Mouse (Mus musculus) forebrain, embryonic 11.5 days (tissue): ENCODE results near the gene Fads3. TPM values are rescaled to one million over a fixed set of nuclear protein-coding genes. Genes with fewer than 3 reads are reported as not detected.

Source experiments
- ATAC-seq: fragments of 200-750 bp; cut with Nextera tagmentation; replicated peaks from 2 replicates; pipeline ENCODE4 v1.8.0; 2017; ENCODE audit warnings: moderate TSS enrichment; ENCODE audit not compliant: low FRiP score
- DNase-seq: peaks from one replicate; pipeline ENCODE4 v3.0.0-alpha.2; 2017; ENCODE audit warnings: low spot score
- H3K27ac ChIP-seq: fragments of 300-500 bp; sonication (generic); 2 replicates; pipeline ENCODE4 v1.5.1; 2014; ENCODE audit warnings: low read depth, low read length
- H3K27me3 ChIP-seq: fragments of 300-500 bp; sonication (generic); 2 replicates; pipeline ENCODE4 v1.6.1; 2014; ENCODE audit warnings: mild to moderate bottlenecking, low read length, mixed read lengths; ENCODE audit not compliant: control insufficient read depth, insufficient read depth
- H3K36me3 ChIP-seq: fragments of 300-500 bp; sonication (generic); 2 replicates; pipeline ENCODE4 v1.6.1; 2014; ENCODE audit warnings: mild to moderate bottlenecking, low read length, moderate library complexity, mixed read lengths; ENCODE audit not compliant: control insufficient read depth, insufficient read depth
- H3K4me1 ChIP-seq: fragments of 300-500 bp; sonication (generic); replicated peaks from 2 replicates; pipeline ENCODE4 v1.6.1; 2014; ENCODE audit warnings: low read length, mixed read lengths; ENCODE audit not compliant: control insufficient read depth, insufficient read depth
- H3K4me2 ChIP-seq: fragments of 300-500 bp; sonication (generic); 2 replicates; pipeline ENCODE4 v1.6.1; 2014; ENCODE audit warnings: low read depth, mild to moderate bottlenecking, low read length, moderate library complexity, mixed read lengths; ENCODE audit not compliant: severe bottlenecking
- H3K4me3 ChIP-seq: fragments of 300-500 bp; sonication (generic); 2 replicates; pipeline ENCODE4 v1.5.1; 2014; ENCODE audit warnings: low read depth, low read length
- H3K9ac ChIP-seq: fragments of 300-500 bp; sonication (generic); 2 replicates; pipeline ENCODE4 v1.6.1; 2014; ENCODE audit warnings: low read length
- H3K9me3 ChIP-seq: fragments of 300-500 bp; sonication (generic); 2 replicates; pipeline ENCODE4 v1.6.1; 2016; ENCODE audit warnings: low read length, mixed read lengths; ENCODE audit not compliant: control insufficient read depth
- WGBS: fragments of 180-500 bp; shearing (Covaris S2); extraction: QIAGEN DNeasy Blood & Tissue Kit; methylation state at CpG from one replicate; pipeline ENCODE4 v1.1.7; 2014; 5-methylcytosine and 5-hydroxymethylcytosine counted together
- polyA plus RNA-seq: library from polyadenylated mRNA; unstranded; fragments of >200 nt; fragmentation: Nextera tagmentation; extraction: Ambion mirVana; gene quantifications from 2 replicates; pipeline ENCODE4 v1.2.1, GENCODE M21; 2014

Fads3 gene
- polyA plus RNA-seq, 1 experiment from 2014 or later, result 6.1 TPM

GRCm38 (mm10) chr19:10082105-10082504 lies 40.7 kb downstream of the Fads3 start:
- DNase-seq (no peak), ATAC-seq (no peak)
- Histone ChIP-seq H3K27me3 (no peaks in the 10 kb centered on the region), H3K4me2 (no peak overlapping the region), H3K4me3 (no peak overlapping the region), H3K27ac (no peak overlapping the region), H3K9ac (no peak overlapping the region), H3K36me3 (peaks cover 44% of the 10 kb centered on the region), H3K9me3 (no peaks in the 10 kb centered on the region), H3K4me1 (no peaks in the 10 kb centered on the region)
- 86% methylated on average over 3 of the region's 3 CpGs for WGBS

GRCm38 (mm10) chr19:10085454-10085853 lies 44.1 kb downstream of the Fads3 start:
- peaks cover 30% of the 10 kb centered on the region; the same call in 1 of the 2 replicates for H3K36me3 ChIP-seq
- no peak overlapping the region for H3K27ac ChIP-seq
- no peaks in the 10 kb centered on the region for H3K4me1 ChIP-seq
- H3K4me2 ChIP-seq, result no peak overlapping the region
- DNase-seq (no peak), ATAC-seq (no peak)
- H3K9me3 ChIP-seq, result no peaks in the 10 kb centered on the region
- H3K4me3 ChIP-seq, result no peak overlapping the region
- H3K9ac ChIP-seq, result no peak overlapping the region
- 90% methylated on average over 9 of the region's 9 CpGs for WGBS
- no peaks in the 10 kb centered on the region for H3K27me3 ChIP-seq

- Histone ChIP-seq H3K27me3 (no peaks in the 10 kb centered on the region), H3K4me3 (no peak overlapping the region), H3K36me3 (peaks cover 32% of the 10 kb centered on the region; the same call in 1 of the 2 replicates), H3K27ac (no peak overlapping the region), H3K9me3 (no peaks in the 10 kb centered on the region), H3K9ac (no peak overlapping the region), H3K4me1 (no peaks in the 10 kb centered on the region), H3K4me2 (no peak overlapping the region)
- no peak for ATAC-seq
- 98% methylated on average over 4 of the region's 4 CpGs for WGBS
- DNase-seq, result no peak
Measured at GRCm38 (mm10) chr19:10086976-10087375, 45.6 kb downstream of the Fads3 start.

GRCm38 (mm10) chr19:10093829-10094228 lies 52.5 kb downstream of the Fads3 start:
- no peak overlapping the region for H3K27ac ChIP-seq
- no peaks in the 10 kb centered on the region for H3K27me3 ChIP-seq
- no peak overlapping the region for H3K4me3 ChIP-seq
- DNase-seq, result no peak
- H3K9me3 ChIP-seq, result no peaks in the 10 kb centered on the region
- no peak for ATAC-seq
- no peak overlapping the region for H3K4me2 ChIP-seq
- no peak overlapping the region for H3K9ac ChIP-seq
- peaks cover 11% of the 10 kb centered on the region; the same call in 1 of the 2 replicates for H3K36me3 ChIP-seq
- peaks cover 9% of the 10 kb centered on the region for H3K4me1 ChIP-seq
- WGBS, result 92% methylated on average over 4 of the region's 4 CpGs

GRCm38 (mm10) chr19:10094695-10095094 lies 53.3 kb downstream of the Fads3 start:
- Histone ChIP-seq H3K4me3 (no peak overlapping the region), H3K9ac (no peak overlapping the region), H3K27me3 (no peaks in the 10 kb centered on the region), H3K36me3 (peaks cover 10% of the 10 kb centered on the region; the same call in 1 of the 2 replicates), H3K9me3 (no peaks in the 10 kb centered on the region), H3K27ac (no peak overlapping the region), H3K4me1 (peaks cover 14% of the 10 kb centered on the region), H3K4me2 (no peak overlapping the region)
- DNase-seq (no peak), ATAC-seq (no peak)
- 82% methylated on average over 4 of the region's 4 CpGs for WGBS

GRCm38 (mm10) chr19:10096371-10096876 lies 55.1 kb downstream of the Fads3 start:
- Histone ChIP-seq H3K4me3 (no peak overlapping the region), H3K4me1 (peaks cover 14% of the 10 kb centered on the region), H3K27ac (no peak overlapping the region), H3K9ac (no peak overlapping the region), H3K9me3 (no peaks in the 10 kb centered on the region), H3K36me3 (peaks cover 6% of the 10 kb centered on the region; the same call in 1 of the 2 replicates), H3K4me2 (no peak overlapping the region), H3K27me3 (no peaks in the 10 kb centered on the region)
- no peak for DNase-seq
- ATAC-seq, result no peak
- 97% methylated on average over 2 of the region's 2 CpGs for WGBS

GRCm38 (mm10) chr19:10097826-10098225 lies 56.5 kb downstream of the Fads3 start:
- Histone ChIP-seq H3K27me3 (no peaks in the 10 kb centered on the region), H3K9ac (no peak overlapping the region), H3K4me3 (no peak overlapping the region; the same call in 1 of the 2 replicates), H3K4me2 (0 out of 2 replicates have a peak overlapping the region, but pooled peaks have one; percentile 8), H3K36me3 (peaks cover 5% of the 10 kb centered on the region; the same call in 1 of the 2 replicates), H3K27ac (peak overlapping the region; percentile 3; the same call in 1 of the 2 replicates), H3K9me3 (no peaks in the 10 kb centered on the region), H3K4me1 (peaks cover 19% of the 10 kb centered on the region)
- 65% methylated on average over 5 of the region's 5 CpGs for WGBS
- no peak for DNase-seq
- no peak for ATAC-seq

GRCm38 (mm10) chr19:10100631-10101071 lies 59.3 kb downstream of the Fads3 start:
- peaks cover 19% of the 10 kb centered on the region for H3K4me1 ChIP-seq
- WGBS, result 0% methylated on average over 21 of the region's 21 CpGs
- peak overlapping the region; percentile 85 for H3K4me3 ChIP-seq
- DNase-seq (peak; percentile 90), ATAC-seq (peak; percentile 54)
- peak overlapping the region; percentile 99 for H3K27ac ChIP-seq
- H3K9me3 ChIP-seq, result no peaks in the 10 kb centered on the region
- no peaks in the 10 kb centered on the region for H3K27me3 ChIP-seq
- H3K36me3 ChIP-seq, result peaks cover 2% of the 10 kb centered on the region; the same call in 1 of the 2 replicates
- peak overlapping the region; percentile 95 for H3K9ac ChIP-seq
- peak overlapping the region; percentile 61 for H3K4me2 ChIP-seq
